Mouse (Mus musculus): ENCODE data around the gene Grifin. TPM values are rescaled to one million over a fixed set of nuclear protein-coding genes. Genes with fewer than 3 reads are reported as not detected.

The Grifin gene
- polyA plus RNA-seq, 1 experiment = 5.4 TPM

GRCm38 (mm10) chr5:140579221-140579620 lies 14.3 kb upstream of the Grifin start:
- H3K4me1 ChIP-seq (ENCODE audit: control insufficient read depth) = peaks cover 6% of the 10 kb centered on the region
- peaks cover 3% of the 10 kb centered on the region; the same call in 1 of the 2 replicates for H3K9me3 ChIP-seq (ENCODE audit: control insufficient read depth, low read length)
- TF ChIP-seq GATA1 (IDR thresholded peaks at IDR 0.05; ENCODE audit: low read length) (no peak), TAL1 (IDR thresholded peaks at IDR 0.05; ENCODE audit: low read length) (no peak)
- no peaks in the 10 kb centered on the region for H3K36me3 ChIP-seq (ENCODE audit: control insufficient read depth)
- H3K27me3 ChIP-seq (ENCODE audit: control insufficient read depth) = peaks cover 19% of the 10 kb centered on the region
- H3K4me3 ChIP-seq (replicated peaks) = no peak overlapping the region

GRCm38 (mm10) chr5:140575381-140575866 lies 10.6 kb upstream of the Grifin start:
- Histone ChIP-seq H3K4me1 (ENCODE audit: control insufficient read depth) (peaks cover 4% of the 10 kb centered on the region), H3K27me3 (ENCODE audit: control insufficient read depth) (peaks cover 4% of the 10 kb centered on the region), H3K4me3 (replicated peaks) (no peak overlapping the region), H3K9me3 (ENCODE audit: control insufficient read depth, low read length) (peaks cover 3% of the 10 kb centered on the region; the same call in 1 of the 2 replicates), H3K36me3 (ENCODE audit: control insufficient read depth) (no peaks in the 10 kb centered on the region)
- TF ChIP-seq TAL1 (IDR thresholded peaks at IDR 0.05; ENCODE audit: low read length) (no peak), GATA1 (IDR thresholded peaks at IDR 0.05; ENCODE audit: low read length) (no peak)

- Histone ChIP-seq H3K27me3 (ENCODE audit: control insufficient read depth) (no peaks in the 10 kb centered on the region; the same call in 1 of the 2 replicates), H3K9me3 (ENCODE audit: control insufficient read depth, low read length) (peaks cover 3% of the 10 kb centered on the region; the same call in 1 of the 2 replicates), H3K4me1 (ENCODE audit: control insufficient read depth) (peaks cover 15% of the 10 kb centered on the region), H3K36me3 (ENCODE audit: control insufficient read depth) (no peaks in the 10 kb centered on the region), H3K4me3 (replicated peaks) (no peak overlapping the region)
- TF ChIP-seq TAL1 (IDR thresholded peaks at IDR 0.05; ENCODE audit: low read length) (no peak), GATA1 (IDR thresholded peaks at IDR 0.05; ENCODE audit: low read length) (no peak)
These were observed 7.7 kb upstream of the Grifin start for GRCm38 (mm10) chr5:140572611-140573010.

GRCm38 (mm10) chr5:140571673-140572072 lies 6.8 kb upstream of the Grifin start:
- H3K4me1 ChIP-seq (ENCODE audit: control insufficient read depth) = peaks cover 24% of the 10 kb centered on the region
- H3K36me3 ChIP-seq (ENCODE audit: control insufficient read depth) = no peaks in the 10 kb centered on the region
- H3K9me3 ChIP-seq (ENCODE audit: control insufficient read depth, low read length) = peaks cover 3% of the 10 kb centered on the region; the same call in 1 of the 2 replicates
- TF ChIP-seq GATA1 (IDR thresholded peaks at IDR 0.05; ENCODE audit: low read length) = no peak
- no peak for TF ChIP-seq TAL1 (IDR thresholded peaks at IDR 0.05; ENCODE audit: low read length)
- H3K4me3 ChIP-seq (replicated peaks) = no peak overlapping the region
- no peaks in the 10 kb centered on the region for H3K27me3 ChIP-seq (ENCODE audit: control insufficient read depth)

- Histone ChIP-seq H3K4me1 (ENCODE audit: control insufficient read depth) (peaks cover 29% of the 10 kb centered on the region), H3K27me3 (ENCODE audit: control insufficient read depth) (no peaks in the 10 kb centered on the region), H3K9me3 (ENCODE audit: control insufficient read depth, low read length) (peaks cover 3% of the 10 kb centered on the region; the same call in 1 of the 2 replicates), H3K36me3 (ENCODE audit: control insufficient read depth) (no peaks in the 10 kb centered on the region), H3K4me3 (replicated peaks) (no peak overlapping the region)
- TF ChIP-seq TAL1 (IDR thresholded peaks at IDR 0.05; ENCODE audit: low read length) = no peak
- TF ChIP-seq GATA1 (IDR thresholded peaks at IDR 0.05; ENCODE audit: low read length) = no peak
These were observed 6.3 kb upstream of the Grifin start for GRCm38 (mm10) chr5:140571201-140571600.

GRCm38 (mm10) chr5:140570223-140570870 lies 5.5 kb upstream of the Grifin start:
- H3K36me3 ChIP-seq (ENCODE audit: control insufficient read depth) = no peaks in the 10 kb centered on the region
- no peak for TF ChIP-seq TAL1 (IDR thresholded peaks at IDR 0.05; ENCODE audit: low read length)
- TF ChIP-seq GATA1 (IDR thresholded peaks at IDR 0.05; ENCODE audit: low read length) = no peak
- peaks cover 35% of the 10 kb centered on the region for H3K4me1 ChIP-seq (ENCODE audit: control insufficient read depth)
- no peaks in the 10 kb centered on the region for H3K27me3 ChIP-seq (ENCODE audit: control insufficient read depth)
- H3K4me3 ChIP-seq (replicated peaks) = no peak overlapping the region
- no peaks in the 10 kb centered on the region for H3K9me3 ChIP-seq (ENCODE audit: control insufficient read depth, low read length)

- no peak for TF ChIP-seq TAL1 (IDR thresholded peaks at IDR 0.05; ENCODE audit: low read length)
- no peak for TF ChIP-seq GATA1 (IDR thresholded peaks at IDR 0.05; ENCODE audit: low read length)
- H3K9me3 ChIP-seq (ENCODE audit: control insufficient read depth, low read length) = no peaks in the 10 kb centered on the region
- H3K36me3 ChIP-seq (ENCODE audit: control insufficient read depth) = no peaks in the 10 kb centered on the region
- no peaks in the 10 kb centered on the region for H3K27me3 ChIP-seq (ENCODE audit: control insufficient read depth)
- no peak overlapping the region for H3K4me3 ChIP-seq (replicated peaks)
- H3K4me1 ChIP-seq (ENCODE audit: control insufficient read depth) = peaks cover 46% of the 10 kb centered on the region
These were observed 4.2 kb upstream of the Grifin start for GRCm38 (mm10) chr5:140569032-140569595.

GRCm38 (mm10) chr5:140568321-140568970 lies 3.6 kb upstream of the Grifin start:
- TF ChIP-seq TAL1 (IDR thresholded peaks at IDR 0.05; ENCODE audit: low read length) = no peak
- TF ChIP-seq GATA1 (IDR thresholded peaks at IDR 0.05; ENCODE audit: low read length) = no peak
- Histone ChIP-seq H3K27me3 (ENCODE audit: control insufficient read depth) (peaks cover 2% of the 10 kb centered on the region; the same call in 1 of the 2 replicates), H3K4me3 (replicated peaks) (no peak overlapping the region), H3K4me1 (ENCODE audit: control insufficient read depth) (peaks cover 53% of the 10 kb centered on the region), H3K9me3 (ENCODE audit: control insufficient read depth, low read length) (no peaks in the 10 kb centered on the region), H3K36me3 (ENCODE audit: control insufficient read depth) (no peaks in the 10 kb centered on the region)

GRCm38 (mm10) chr5:140567751-140568150 lies 2.9 kb upstream of the Grifin start:
- TF ChIP-seq GATA1 (IDR thresholded peaks at IDR 0.05; ENCODE audit: low read length) (no peak), TAL1 (IDR thresholded peaks at IDR 0.05; ENCODE audit: low read length) (no peak)
- Histone ChIP-seq H3K9me3 (ENCODE audit: control insufficient read depth, low read length) (no peaks in the 10 kb centered on the region), H3K4me3 (replicated peaks) (peak overlapping the region; percentile 46), H3K27me3 (ENCODE audit: control insufficient read depth) (peaks cover 2% of the 10 kb centered on the region; the same call in 1 of the 2 replicates), H3K36me3 (ENCODE audit: control insufficient read depth) (no peaks in the 10 kb centered on the region), H3K4me1 (ENCODE audit: control insufficient read depth) (peaks cover 60% of the 10 kb centered on the region)
